Mouse (Mus musculus) liver, postnatal 0 days (tissue): ENCODE measurements around the gene Tshz2.

Experiments
- CTCF ChIP-seq: sonication (generic); IDR thresholded peaks from 2 replicates; pipeline ENCODE4 v1.5.1; 2016; ENCODE audit warnings: antibody characterized with exemption, low read depth
- EP300 ChIP-seq: IDR thresholded peaks from 2 replicates; pipeline ENCODE4 v1.6.1; 2016; ENCODE audit warnings: antibody characterized with exemption, low read depth, mild to moderate bottlenecking

- TF ChIP-seq EP300 (no peak), CTCF (no peak)
Observed at GRCm38 (mm10) chr2:170050651-170051050, 417.8 kb downstream of the Tshz2 start.
